Mouse (Mus musculus) layer of hippocampus, postnatal 36 days (tissue): ENCODE data around the gene Barhl2. TPM values are rescaled to one million over a fixed set of nuclear protein-coding genes. Genes with fewer than 3 reads are reported as not detected.

Experiments used
- total RNA-seq, 2 experiments: library from RNA; stranded (reverse); gene quantifications; 2 replicates each; pipeline ENCODE4 v1.2.3; 2021

Gene Barhl2
- total RNA-seq, 2 experiments from 2014 or later = 0.15 TPM; not detected in 1

Other genes starting within 250 kb of the Barhl2 start
- gene Gm17304, start 150.9 kb upstream of the Barhl2 start, total RNA-seq = not detected
- gene Zfp644, start 239.1 kb upstream of the Barhl2 start, total RNA-seq = 100 to 1,000 TPM; 105 to 107 TPM